Mouse (Mus musculus): ENCODE data around the gene Dmbx1. TPM values are rescaled to one million over a fixed set of nuclear protein-coding genes. Genes with fewer than 3 reads are reported as not detected.

Dmbx1 gene
- total and polyA plus RNA-seq, 3 experiments: 0.19 to 2.3 TPM; not detected in 1

DNA sequence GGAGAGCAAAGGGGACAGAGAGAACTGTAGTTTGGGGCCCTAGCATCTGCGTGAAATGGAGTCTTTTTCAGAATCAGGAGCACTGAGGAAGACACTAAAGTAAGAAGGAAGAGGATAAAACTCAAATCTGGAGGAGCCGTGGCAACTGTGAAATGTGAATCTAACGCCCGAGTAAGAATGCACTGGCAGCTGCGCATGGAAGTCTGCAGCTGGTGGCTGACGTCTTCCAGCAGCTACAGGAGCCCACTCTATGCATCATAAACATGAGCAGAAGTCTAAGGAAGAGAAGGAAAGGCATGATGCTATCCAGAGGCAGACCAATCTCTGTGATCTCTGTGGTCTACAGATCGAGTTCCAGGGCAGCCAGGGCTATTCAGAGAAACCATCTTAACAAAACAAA lies 12.1 kb downstream of the Dmbx1 start:
- no peak overlapping the region for H3K4me3 ChIP-seq (ENCODE audit: control insufficient read depth in 1 of 2, insufficient read depth in 1 of 2, low read depth in 2 of 2, low read length in 2 of 2)
- no peaks in the 10 kb centered on the region for H3K36me3 ChIP-seq (ENCODE audit: control insufficient read depth in 1 of 2, insufficient read depth in 2 of 2, low read length in 2 of 2)
- TF ChIP-seq E2F4 (IDR thresholded peaks at IDR 0.05; ENCODE audit: borderline replicate concordance, low read depth, low read length) (no peak), GABPA (IDR thresholded peaks at IDR 0.05; ENCODE audit: low read depth, low read length) (no peak), EP300 (IDR thresholded peaks at IDR 0.05; ENCODE audit: low read depth in 1 of 2, low read length in 2 of 2) (no peak), CTCF (IDR thresholded peaks at IDR 0.05 in 2 of 3, conservative IDR thresholded peaks at IDR 0.05 in 1 of 3; ENCODE audit: control insufficient read depth in 1 of 3, insufficient read depth in 1 of 3, low read depth in 2 of 3, low read length in 3 of 3, poor library complexity in 1 of 3, severe bottlenecking in 1 of 3) (no peak), ZNF384 (IDR thresholded peaks at IDR 0.05; ENCODE audit: low read depth, low read length) (no peak), JUND (IDR thresholded peaks at IDR 0.05; ENCODE audit: low read depth, low read length) (no peak), MEF2A (IDR thresholded peaks at IDR 0.05; ENCODE audit: extremely low read depth, insufficient replicate concordance, low read depth, low read length, poor library complexity, severe bottlenecking) (no peak), MXI1 (IDR thresholded peaks at IDR 0.05; ENCODE audit: low read depth, low read length) (no peak), TCF12 (IDR thresholded peaks at IDR 0.05; ENCODE audit: low read depth, low read length) (no peak), USF1 (IDR thresholded peaks at IDR 0.05; ENCODE audit: low read depth, low read length) (no peak)
- no peak overlapping the region for H3K27ac ChIP-seq (ENCODE audit: control insufficient read depth, low read depth, low read length)
- no peaks in the 10 kb centered on the region for H3K9me3 ChIP-seq (replicated peaks; ENCODE audit: insufficient read depth, low read length)
- peaks cover 0 to 3% of the 10 kb centered on the region in 2 experiments; a peak in 3 of 4 replicates for H3K27me3 ChIP-seq (ENCODE audit: control insufficient read depth in 1 of 2, insufficient read depth in 2 of 2, low read length in 2 of 2)
- no peak for DNase-seq (ENCODE audit: low read depth, low spot score)
- no peaks in the 10 kb centered on the region for H3K79me2 ChIP-seq (ENCODE audit: control insufficient read depth, insufficient read depth, low read length, poor library complexity)
- no peaks in the 10 kb centered on the region for H3K4me1 ChIP-seq (ENCODE audit: control insufficient read depth in 1 of 2, insufficient read depth in 2 of 2, low read length in 2 of 2)
- H3K9ac ChIP-seq (ENCODE audit: control insufficient read depth, low read depth, low read length, poor library complexity, severe bottlenecking): no peak overlapping the region

DNA sequence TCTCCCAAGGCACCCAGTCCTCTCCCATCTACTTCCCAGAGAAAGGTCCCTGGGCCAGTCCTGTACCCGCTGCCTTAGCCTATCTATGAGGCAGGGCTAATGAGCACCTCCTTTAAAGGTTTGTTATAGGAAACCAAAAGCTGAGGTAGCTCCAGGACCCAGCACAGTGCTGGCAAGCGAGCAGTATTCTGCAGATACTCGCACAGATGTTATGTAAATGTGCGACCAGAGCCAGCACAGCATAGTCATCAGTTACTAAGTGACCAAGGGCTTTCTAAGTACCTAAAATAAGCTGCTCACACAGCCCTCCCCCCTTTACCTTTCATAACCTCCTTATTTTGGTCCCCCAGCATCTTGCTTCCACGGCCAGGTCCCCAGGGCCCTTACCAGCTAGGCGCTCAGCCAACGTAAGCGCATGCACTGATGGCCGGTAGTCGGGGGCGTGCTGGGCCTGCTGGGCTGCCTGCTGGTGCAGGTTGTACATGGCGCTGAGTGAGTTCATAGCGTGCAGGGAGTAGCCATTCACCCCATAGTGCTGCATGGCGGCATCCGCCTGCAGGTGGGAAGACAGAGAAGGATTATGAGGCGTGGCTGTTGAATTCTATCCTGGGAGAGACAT lies 16.4 kb downstream of the Dmbx1 start:
- no peak overlapping the region for H3K4me3 ChIP-seq (ENCODE audit: control insufficient read depth in 1 of 2, insufficient read depth in 1 of 2, low read depth in 2 of 2, low read length in 2 of 2)
- H3K27ac ChIP-seq (ENCODE audit: control insufficient read depth, low read depth, low read length): no peak overlapping the region
- DNase-seq (ENCODE audit: low read depth, low spot score): no peak
- TF ChIP-seq MAZ (IDR thresholded peaks at IDR 0.05; ENCODE audit: low read depth, low read length) (no peak), GABPA (IDR thresholded peaks at IDR 0.05; ENCODE audit: low read depth, low read length) (no peak), ZMIZ1 (IDR thresholded peaks at IDR 0.05; ENCODE audit: low read depth, low read length) (no peak), NRF1 (IDR thresholded peaks at IDR 0.05; ENCODE audit: insufficient read depth, low read depth, low read length, poor library complexity, severe bottlenecking) (no peak), HCFC1 (IDR thresholded peaks at IDR 0.05; ENCODE audit: low read depth, low read length) (no peak), MAX (IDR thresholded peaks at IDR 0.05; ENCODE audit: low read length) (no peak), SIN3A (IDR thresholded peaks at IDR 0.05; ENCODE audit: low read length) (no peak), ZC3H11A (IDR thresholded peaks at IDR 0.05; ENCODE audit: low read depth, low read length) (no peak), CTCF (IDR thresholded peaks at IDR 0.05 in 2 of 3, conservative IDR thresholded peaks at IDR 0.05 in 1 of 3; ENCODE audit: control insufficient read depth in 1 of 3, insufficient read depth in 1 of 3, low read depth in 2 of 3, low read length in 3 of 3, poor library complexity in 1 of 3, severe bottlenecking in 1 of 3) (no peak), MEF2A (IDR thresholded peaks at IDR 0.05; ENCODE audit: extremely low read depth, insufficient replicate concordance, low read depth, low read length, poor library complexity, severe bottlenecking) (no peak), TCF12 (IDR thresholded peaks at IDR 0.05; ENCODE audit: low read depth, low read length) (no peak), MYB (IDR thresholded peaks at IDR 0.05; ENCODE audit: low read depth, low read length) (no peak), RAD21 (IDR thresholded peaks at IDR 0.05; ENCODE audit: low read depth, low read length) (no peak), MYC (IDR thresholded peaks at IDR 0.05; ENCODE audit: low read depth, low read length) (no peak), MXI1 (IDR thresholded peaks at IDR 0.05; ENCODE audit: low read depth, low read length) (no peak), POLR2AphosphoS2 (IDR thresholded peaks at IDR 0.05; ENCODE audit: low read length) (no peak), ZKSCAN1 (IDR thresholded peaks at IDR 0.05; ENCODE audit: low read depth, low read length) (no peak), POLR2A (IDR thresholded peaks at IDR 0.05; ENCODE audit: control insufficient read depth in 1 of 2, insufficient read depth in 1 of 2, low read depth in 1 of 2, low read length in 2 of 2, poor library complexity in 1 of 2) (no peak), CHD2 (IDR thresholded peaks at IDR 0.05; ENCODE audit: low read length) (no peak)
- no peak overlapping the region for H3K9ac ChIP-seq (ENCODE audit: control insufficient read depth, low read depth, low read length, poor library complexity, severe bottlenecking)
- no peaks in the 10 kb centered on the region for H3K79me2 ChIP-seq (ENCODE audit: control insufficient read depth, insufficient read depth, low read length, poor library complexity)
- H3K27me3 ChIP-seq (ENCODE audit: control insufficient read depth in 1 of 2, insufficient read depth in 2 of 2, low read length in 2 of 2): peaks cover 0 to 1% of the 10 kb centered on the region in 2 experiments; a peak in 2 of 4 replicates
- H3K4me1 ChIP-seq (ENCODE audit: control insufficient read depth in 1 of 2, insufficient read depth in 2 of 2, low read length in 2 of 2): no peaks in the 10 kb centered on the region
- H3K9me3 ChIP-seq (replicated peaks; ENCODE audit: insufficient read depth, low read length): no peaks in the 10 kb centered on the region
- H3K36me3 ChIP-seq (ENCODE audit: control insufficient read depth in 1 of 2, insufficient read depth in 2 of 2, low read length in 2 of 2): no peaks in the 10 kb centered on the region
